Mouse (Mus musculus) thymus, adult 2 months (tissue): ENCODE results near the gene Gm17359.

Source experiments
- CTCF ChIP-seq: fragments of 200-500 bp; IDR thresholded peaks from 2 replicates; pipeline ENCODE4 v1.5.1; 2012; ENCODE audit warnings: mild to moderate bottlenecking, control low read depth, low read length, moderate library complexity, borderline replicate concordance; ENCODE audit not compliant: control insufficient read depth, poor library complexity, insufficient read depth; ENCODE audit errors: extremely low read depth
- POLR2A ChIP-seq: fragments of 200-500 bp; IDR thresholded peaks from 2 replicates; pipeline ENCODE4 v1.6.1; 2012; ENCODE audit warnings: mild to moderate bottlenecking, low read length, control low read depth, moderate library complexity; ENCODE audit not compliant: control insufficient read depth, poor library complexity, insufficient read depth; ENCODE audit errors: extremely low read depth

GRCm38 (mm10) chr3:79472362-79472761 lies 135.9 kb downstream of the Gm17359 start:
- no peak for TF ChIP-seq CTCF
- no peak for TF ChIP-seq POLR2A
